Mouse (Mus musculus) hindbrain, embryonic 13.5 days (tissue): ENCODE data around the gene Cux2. TPM values are rescaled to one million over a fixed set of nuclear protein-coding genes. Genes with fewer than 3 reads are reported as not detected.

Experiments
- ATAC-seq: fragments of 200-750 bp; cut with Nextera tagmentation; 2 replicates; pipeline ENCODE4 v1.8.0; 2017; ENCODE audit warnings: moderate TSS enrichment; ENCODE audit not compliant: low FRiP score
- H3K27ac ChIP-seq: fragments of 300-500 bp; sonication (generic); 2 replicates; pipeline ENCODE4 v1.5.1; 2015; ENCODE audit warnings: inconsistent platforms, mild to moderate bottlenecking, moderate library complexity
- H3K27me3 ChIP-seq: fragments of 300-500 bp; sonication (generic); 2 replicates; pipeline ENCODE4 v1.6.1; 2015; ENCODE audit warnings: mild to moderate bottlenecking, inconsistent platforms
- H3K36me3 ChIP-seq: fragments of 300-500 bp; sonication (generic); 2 replicates; pipeline ENCODE4 v1.6.1; 2015; ENCODE audit warnings: mild to moderate bottlenecking, inconsistent platforms
- H3K4me1 ChIP-seq: fragments of 300-500 bp; sonication (generic); replicated peaks from 2 replicates; pipeline ENCODE4 v1.6.1; 2015; ENCODE audit warnings: inconsistent platforms
- H3K4me2 ChIP-seq: fragments of 300-500 bp; sonication (generic); 2 replicates; pipeline ENCODE4 v1.6.1; 2015; ENCODE audit warnings: inconsistent platforms, mild to moderate bottlenecking, moderate library complexity
- H3K4me3 ChIP-seq: fragments of 300-500 bp; sonication (generic); 2 replicates; pipeline ENCODE4 v1.5.1; 2015; ENCODE audit warnings: mild to moderate bottlenecking, inconsistent platforms
- H3K9ac ChIP-seq: fragments of 300-500 bp; sonication (generic); 2 replicates; pipeline ENCODE4 v1.6.1; 2015; ENCODE audit warnings: mild to moderate bottlenecking, inconsistent platforms
- H3K9me3 ChIP-seq: fragments of 300-500 bp; sonication (generic); 2 replicates; pipeline ENCODE4 v1.6.1; 2016; ENCODE audit warnings: inconsistent platforms
- WGBS: fragments of 180-500 bp; shearing (Covaris S2); methylation state at CpG from one replicate; pipeline ENCODE4 v1.1.7; 2015; 5-methylcytosine and 5-hydroxymethylcytosine counted together
- polyA plus RNA-seq: library from polyadenylated mRNA; unstranded; fragments of >200 nt; fragmentation: Nextera tagmentation; extraction: Ambion mirVana; gene quantifications from 2 replicates; pipeline ENCODE4 v1.2.1, GENCODE M21; 2015

Gene Cux2
- polyA plus RNA-seq, 1 experiment from 2014 or later: 29.1 TPM

- Histone ChIP-seq H3K4me2 (no peak overlapping the region), H3K4me3 (no peak overlapping the region), H3K4me1 (peaks cover 31% of the 10 kb centered on the region), H3K9ac (no peak overlapping the region), H3K27me3 (no peaks in the 10 kb centered on the region), H3K9me3 (0 out of 2 replicates have a peak, but pooled peaks cover 4% of the 10 kb centered on the region), H3K27ac (no peak overlapping the region), H3K36me3 (peaks cover 10% of the 10 kb centered on the region)
- ATAC-seq: no peak
- WGBS: 28% methylated on average over 9 of the region's 9 CpGs
These were observed 38.6 kb downstream of the Cux2 start for GRCm38 (mm10) chr5:122011289-122011688.

- no peak for ATAC-seq
- Histone ChIP-seq H3K9ac (no peak overlapping the region), H3K36me3 (peaks cover 11% of the 10 kb centered on the region), H3K27me3 (no peaks in the 10 kb centered on the region), H3K4me3 (no peak overlapping the region), H3K4me1 (peaks cover 20% of the 10 kb centered on the region), H3K4me2 (no peak overlapping the region), H3K27ac (no peak overlapping the region), H3K9me3 (0 out of 2 replicates have a peak, but pooled peaks cover 4% of the 10 kb centered on the region)
- 93% methylated on average over 10 of the region's 10 CpGs for whole genome bisulfite sequencing
These were observed 41.9 kb downstream of the Cux2 start for GRCm38 (mm10) chr5:122007946-122008441.

DNA sequence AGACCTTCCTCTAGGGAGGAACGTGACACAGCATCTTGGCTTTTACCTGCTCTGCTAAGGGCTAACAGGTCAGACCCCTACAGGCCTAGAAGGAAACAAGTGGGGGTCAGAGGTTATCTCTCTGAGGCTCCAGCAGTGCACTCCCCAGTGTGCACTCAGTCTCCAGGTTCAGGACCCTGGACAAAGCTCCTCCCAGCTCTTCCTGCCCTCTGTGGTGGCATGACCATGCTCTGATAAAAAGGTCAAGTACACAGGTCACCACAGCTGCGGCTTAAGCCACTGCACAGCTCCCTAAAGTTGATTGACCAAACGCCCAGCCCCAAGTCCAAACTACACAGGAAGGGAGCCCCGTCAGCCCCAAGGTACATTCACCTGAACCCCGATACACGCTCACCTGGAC lies 46.4 kb downstream of the Cux2 start:
- Histone ChIP-seq H3K27ac (no peak overlapping the region), H3K4me2 (no peak overlapping the region), H3K4me3 (no peak overlapping the region), H3K36me3 (peaks cover 11% of the 10 kb centered on the region), H3K4me1 (peaks cover 39% of the 10 kb centered on the region), H3K27me3 (no peaks in the 10 kb centered on the region), H3K9me3 (0 out of 2 replicates have a peak, but pooled peaks cover 4% of the 10 kb centered on the region), H3K9ac (no peak overlapping the region)
- ATAC-seq: no peak
- 77% methylated on average over 6 of the region's 6 CpGs for WGBS

DNA sequence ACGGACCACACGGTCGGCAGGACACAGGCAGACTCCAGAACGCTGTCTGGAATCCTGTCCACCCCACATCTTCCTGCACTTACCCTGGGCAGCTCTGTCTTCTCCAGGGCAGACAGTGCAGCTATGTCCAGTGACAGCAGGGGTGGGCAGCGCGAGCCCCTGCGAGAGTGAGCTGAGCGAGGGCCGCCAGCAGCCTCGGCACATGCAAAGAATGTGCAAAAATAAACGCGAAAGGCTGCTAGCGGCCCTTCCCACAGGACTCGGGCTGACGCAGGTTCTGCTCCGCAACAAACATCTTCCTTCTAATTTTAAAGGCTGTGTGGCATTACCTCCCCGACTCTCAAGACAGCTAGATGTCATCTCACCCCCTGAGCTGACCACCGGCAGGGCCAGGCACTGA lies 47.8 kb downstream of the Cux2 start:
- H3K4me2 ChIP-seq: no peak overlapping the region
- peaks cover 39% of the 10 kb centered on the region for H3K4me1 ChIP-seq
- H3K9ac ChIP-seq: no peak overlapping the region
- H3K4me3 ChIP-seq: no peak overlapping the region
- WGBS: 61% methylated on average over 18 of the region's 18 CpGs
- H3K9me3 ChIP-seq: 0 out of 2 replicates have a peak, but pooled peaks cover 4% of the 10 kb centered on the region
- no peaks in the 10 kb centered on the region for H3K27me3 ChIP-seq
- no peak overlapping the region for H3K27ac ChIP-seq
- ATAC-seq: no peak
- peaks cover 10% of the 10 kb centered on the region for H3K36me3 ChIP-seq

DNA sequence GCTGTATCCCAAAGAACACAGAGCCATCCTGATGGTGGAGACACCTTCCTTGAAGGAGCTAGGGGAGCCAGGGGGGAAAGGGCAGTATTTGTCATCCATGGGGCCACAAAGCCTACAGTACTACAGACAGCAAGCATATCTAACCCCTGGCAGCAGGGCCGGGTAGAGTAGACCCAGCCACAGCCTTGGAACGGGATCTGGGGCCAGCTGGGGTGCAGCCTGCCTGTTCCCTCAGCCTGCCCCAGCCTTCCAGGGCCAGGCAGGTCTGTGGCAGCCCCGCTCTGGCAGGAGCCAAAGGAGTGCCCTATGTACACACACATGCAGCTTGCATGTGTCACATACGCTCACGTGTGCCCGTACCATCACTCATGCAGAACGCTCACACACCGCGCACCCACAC lies 48.6 kb downstream of the Cux2 start:
- 93% methylated on average over 9 of the region's 9 CpGs for WGBS
- Histone ChIP-seq H3K27me3 (no peaks in the 10 kb centered on the region), H3K4me1 (peaks cover 39% of the 10 kb centered on the region), H3K4me2 (no peak overlapping the region), H3K9ac (peak overlapping the region; percentile 31; the same call in 1 of the 2 replicates), H3K4me3 (no peak overlapping the region), H3K9me3 (no peaks in the 10 kb centered on the region), H3K36me3 (peaks cover 2% of the 10 kb centered on the region), H3K27ac (no peak overlapping the region)
- ATAC-seq: 0 out of 2 replicates have a peak, but pooled peaks have one; percentile 12

- no peak for ATAC-seq
- H3K36me3 ChIP-seq: no peaks in the 10 kb centered on the region
- H3K4me1 ChIP-seq: peaks cover 45% of the 10 kb centered on the region
- no peak overlapping the region for H3K4me3 ChIP-seq
- 0 out of 2 replicates have a peak overlapping the region, but pooled peaks have one; percentile 3 for H3K9ac ChIP-seq
- H3K9me3 ChIP-seq: no peaks in the 10 kb centered on the region
- WGBS: 86% methylated on average over 16 of the region's 16 CpGs
- no peak overlapping the region for H3K27ac ChIP-seq
- H3K4me2 ChIP-seq: no peak overlapping the region
- no peaks in the 10 kb centered on the region for H3K27me3 ChIP-seq
These were observed 49.5 kb downstream of the Cux2 start for GRCm38 (mm10) chr5:122000381-122000780.

DNA sequence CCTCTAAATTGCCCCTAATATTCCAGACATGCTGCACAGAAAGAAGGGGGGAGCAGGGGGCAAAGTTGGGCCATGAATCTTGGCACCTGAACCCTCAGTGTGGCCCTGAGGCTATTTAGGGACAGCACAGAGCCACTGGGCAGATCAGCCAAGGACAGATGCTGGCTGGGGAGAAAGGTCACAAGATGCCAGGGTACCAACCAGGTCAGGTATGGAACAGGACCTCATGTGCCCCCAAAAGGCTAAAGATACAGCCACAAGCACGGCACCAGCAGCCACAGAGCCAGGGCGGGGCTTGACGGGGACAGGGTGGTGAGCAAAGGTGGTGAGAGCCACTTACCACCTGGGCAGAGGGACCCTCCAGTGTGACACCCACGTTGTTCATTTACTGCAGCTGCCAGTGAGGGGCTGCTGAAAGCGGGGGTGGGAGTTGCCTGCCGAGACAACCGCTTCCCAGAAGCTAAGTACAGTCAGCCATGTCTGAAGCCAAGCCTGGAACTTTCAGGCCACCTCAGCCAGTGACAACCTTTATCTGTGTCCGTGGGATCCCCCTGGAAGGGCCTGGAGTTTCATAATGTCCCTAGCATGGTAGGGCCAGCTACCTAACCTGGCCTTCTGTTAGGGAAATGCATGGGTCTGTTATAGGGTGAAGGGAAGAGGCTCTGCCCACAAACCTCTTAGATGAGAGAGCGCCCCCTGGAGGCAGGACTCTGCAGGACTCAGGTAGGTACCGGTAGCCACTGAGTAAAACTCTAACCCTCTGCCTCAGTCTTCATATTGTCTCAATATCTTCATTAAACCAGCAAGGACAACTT lies 50.7 kb downstream of the Cux2 start:
- no peak overlapping the region for H3K4me3 ChIP-seq
- no peak overlapping the region for H3K27ac ChIP-seq
- no peak overlapping the region for H3K4me2 ChIP-seq
- H3K27me3 ChIP-seq: no peaks in the 10 kb centered on the region
- no peaks in the 10 kb centered on the region for H3K9me3 ChIP-seq
- H3K36me3 ChIP-seq: no peaks in the 10 kb centered on the region
- no peak for ATAC-seq
- H3K9ac ChIP-seq: 0 out of 2 replicates have a peak overlapping the region, but pooled peaks have one; percentile 10
- H3K4me1 ChIP-seq: peaks cover 53% of the 10 kb centered on the region
- WGBS: 59% methylated on average over 10 of the region's 10 CpGs

- H3K9me3 ChIP-seq: no peaks in the 10 kb centered on the region
- H3K36me3 ChIP-seq: no peaks in the 10 kb centered on the region
- no peak overlapping the region for H3K4me2 ChIP-seq
- no peak for ATAC-seq
- peaks cover 51% of the 10 kb centered on the region for H3K4me1 ChIP-seq
- no peak overlapping the region for H3K4me3 ChIP-seq
- no peak overlapping the region for H3K27ac ChIP-seq
- no peaks in the 10 kb centered on the region for H3K27me3 ChIP-seq
- no peak overlapping the region for H3K9ac ChIP-seq
- WGBS: 83% methylated on average over 7 of the region's 7 CpGs
These were observed 51.6 kb downstream of the Cux2 start for GRCm38 (mm10) chr5:121998281-121998680.

- Histone ChIP-seq H3K36me3 (no peaks in the 10 kb centered on the region), H3K27ac (no peak overlapping the region), H3K4me3 (no peak overlapping the region), H3K4me2 (no peak overlapping the region), H3K4me1 (peaks cover 51% of the 10 kb centered on the region), H3K9me3 (no peaks in the 10 kb centered on the region), H3K9ac (no peak overlapping the region), H3K27me3 (no peaks in the 10 kb centered on the region)
- no peak for ATAC-seq
- 80% methylated on average over 6 of the region's 6 CpGs for WGBS
These were observed 53.2 kb downstream of the Cux2 start for GRCm38 (mm10) chr5:121996701-121997100.

DNA sequence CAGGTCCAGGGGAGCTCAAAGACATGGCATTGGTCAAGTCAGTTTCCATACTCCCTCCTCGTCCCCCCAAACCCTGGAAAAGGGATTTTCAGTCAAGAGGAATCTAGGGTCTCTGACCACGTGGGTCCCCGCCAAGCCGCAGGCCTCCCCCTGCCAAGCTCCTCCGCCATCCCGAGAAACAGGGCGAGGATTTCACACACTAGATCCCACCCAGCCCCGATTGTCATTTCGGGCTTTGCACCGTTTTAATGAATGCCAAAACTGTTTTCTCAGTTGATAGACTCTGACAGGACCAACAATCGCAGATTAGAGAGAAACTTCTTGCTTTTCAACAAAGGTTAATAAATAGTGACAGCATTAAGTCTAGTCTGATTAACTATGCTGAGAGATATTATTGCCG lies 55.1 kb downstream of the Cux2 start:
- 66% methylated on average over 12 of the region's 12 CpGs for WGBS
- no peaks in the 10 kb centered on the region for H3K27me3 ChIP-seq
- no peak for ATAC-seq
- H3K4me3 ChIP-seq: no peak overlapping the region
- peak overlapping the region; percentile 49; the same call in 1 of the 2 replicates for H3K27ac ChIP-seq
- H3K9me3 ChIP-seq: no peaks in the 10 kb centered on the region
- no peaks in the 10 kb centered on the region for H3K36me3 ChIP-seq
- peaks cover 65% of the 10 kb centered on the region for H3K4me1 ChIP-seq
- no peak overlapping the region for H3K9ac ChIP-seq
- H3K4me2 ChIP-seq: no peak overlapping the region

GRCm38 (mm10) chr5:121991914-121992313 lies 58.0 kb downstream of the Cux2 start:
- H3K4me1 ChIP-seq: peaks cover 69% of the 10 kb centered on the region
- H3K4me2 ChIP-seq: no peak overlapping the region
- H3K27ac ChIP-seq: no peak overlapping the region
- no peak for ATAC-seq
- H3K36me3 ChIP-seq: no peaks in the 10 kb centered on the region
- WGBS: 57% methylated on average over 6 of the region's 6 CpGs
- no peaks in the 10 kb centered on the region for H3K9me3 ChIP-seq
- no peaks in the 10 kb centered on the region for H3K27me3 ChIP-seq
- no peak overlapping the region for H3K4me3 ChIP-seq
- no peak overlapping the region for H3K9ac ChIP-seq

- no peaks in the 10 kb centered on the region for H3K9me3 ChIP-seq
- no peak overlapping the region for H3K9ac ChIP-seq
- H3K27ac ChIP-seq: no peak overlapping the region
- no peak overlapping the region for H3K4me2 ChIP-seq
- peaks cover 49% of the 10 kb centered on the region for H3K4me1 ChIP-seq
- H3K4me3 ChIP-seq: no peak overlapping the region
- no peak for ATAC-seq
- H3K36me3 ChIP-seq: no peaks in the 10 kb centered on the region
- 76% methylated on average over 9 of the region's 9 CpGs for WGBS
- H3K27me3 ChIP-seq: no peaks in the 10 kb centered on the region
These were observed 64.0 kb downstream of the Cux2 start for GRCm38 (mm10) chr5:121985855-121986254.
